Mouse (Mus musculus) CH12.LX (cell line): ENCODE results near the gene Ulk4.

ENCODE experiments used
- BHLHE40 ChIP-seq: IDR thresholded peaks from 2 replicates; pipeline ENCODE4 v1.6.1; 2011; ENCODE audit warnings: mild to moderate bottlenecking, low read depth, low read length, improper control_type of control experiment
- CHD1 ChIP-seq: IDR thresholded peaks from 2 replicates; pipeline ENCODE4 v1.6.1; 2012; ENCODE audit warnings: low read depth, low read length, improper control_type of control experiment, inconsistent platforms
- CTCF ChIP-seq, 2 experiments: IDR thresholded peaks in 1 of 2; conservative IDR thresholded peaks in 1 of 2; 2 replicates each; pipeline ENCODE4 v1.5.1; 2011 to 2012; ENCODE audit warnings: low read depth in 2 of 2, low read length in 2 of 2, improper control_type of control experiment in 1 of 2, inconsistent platforms in 1 of 2, mild to moderate bottlenecking in 1 of 2, moderate library complexity in 1 of 2
- ELF1 ChIP-seq: IDR thresholded peaks from 2 replicates; pipeline ENCODE4 v1.6.1; 2014; ENCODE audit warnings: low read depth, mild to moderate bottlenecking, inconsistent platforms, low read length, improper control_type of control experiment
- EP300 ChIP-seq: IDR thresholded peaks from 2 replicates; pipeline ENCODE4 v1.6.1; 2011; ENCODE audit warnings: low read length, improper control_type of control experiment
- KAT2A ChIP-seq: IDR thresholded peaks from 2 replicates; pipeline ENCODE4 v1.6.1; 2012; ENCODE audit warnings: low read length, improper control_type of control experiment, inconsistent platforms; ENCODE audit not compliant: insufficient replicate concordance
- MAX ChIP-seq: IDR thresholded peaks from 2 replicates; pipeline ENCODE4 v1.6.1; 2011; ENCODE audit warnings: low read length, improper control_type of control experiment
- MYC ChIP-seq: IDR thresholded peaks from 2 replicates; pipeline ENCODE4 v1.6.1; 2011; ENCODE audit warnings: low read depth, mild to moderate bottlenecking, improper control_type of control experiment, low read length
- NELFE ChIP-seq: IDR thresholded peaks from 2 replicates; pipeline ENCODE4 v1.6.1; 2011; ENCODE audit warnings: low read depth, low read length, improper control_type of control experiment
- POLR2A ChIP-seq: IDR thresholded peaks from 2 replicates; pipeline ENCODE4 v1.6.1; 2011; ENCODE audit warnings: low read depth, mild to moderate bottlenecking, improper control_type of control experiment, low read length
- UBTF ChIP-seq: IDR thresholded peaks from 2 replicates; pipeline ENCODE4 v1.6.1; 2012; ENCODE audit warnings: low read depth, mild to moderate bottlenecking, inconsistent platforms, low read length, improper control_type of control experiment, moderate library complexity
- USF1 ChIP-seq: IDR thresholded peaks from 2 replicates; pipeline ENCODE4 v1.6.1; 2014; ENCODE audit warnings: low read depth, mild to moderate bottlenecking, inconsistent platforms, low read length, improper control_type of control experiment

DNA sequence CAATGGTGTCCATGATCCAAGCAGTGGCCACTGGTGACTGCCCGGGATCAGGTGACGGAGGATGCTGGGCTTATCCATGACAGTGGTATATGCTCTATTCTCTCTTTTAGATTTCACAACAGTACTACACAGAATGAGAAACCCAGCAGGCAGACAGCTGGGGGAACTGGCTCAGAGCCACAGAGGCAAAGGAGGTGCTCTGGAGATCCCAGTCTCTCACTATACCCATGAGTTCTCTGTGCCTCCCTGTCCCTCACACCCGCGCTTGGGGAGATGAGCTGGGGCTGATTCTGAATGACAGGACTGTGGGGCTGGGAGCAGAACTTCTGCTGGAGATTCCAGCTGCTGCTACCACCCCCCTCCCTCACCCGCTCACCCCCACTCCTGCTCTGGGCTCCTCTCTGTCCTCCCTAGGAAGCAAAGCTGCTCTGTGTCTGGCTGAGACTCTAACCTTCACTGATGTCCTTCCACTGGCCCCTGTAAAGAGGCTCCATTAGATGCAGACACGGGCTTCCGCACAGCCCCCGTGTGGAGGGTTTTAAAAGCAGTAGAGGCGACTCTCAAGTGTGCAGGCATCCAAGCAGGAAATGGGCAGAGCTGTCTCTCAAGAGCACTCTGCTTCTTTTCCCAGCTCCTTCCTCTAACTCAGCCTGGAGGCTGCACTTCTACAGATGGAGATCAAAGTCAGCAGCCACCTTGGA, 197.5 kb downstream of the Ulk4 start:
- TF ChIP-seq MAX, result no peak
- TF ChIP-seq MYC, result no peak
- TF ChIP-seq EP300, result no peak
- TF ChIP-seq CHD1, result no peak
- no peak for TF ChIP-seq BHLHE40
- TF ChIP-seq UBTF, result no peak
- TF ChIP-seq USF1, result no peak
- TF ChIP-seq POLR2A, result no peak
- no peak for TF ChIP-seq NELFE
- no peak for TF ChIP-seq CTCF (conservative IDR thresholded peaks at IDR 0.05 in 1 of 2, IDR thresholded peaks at IDR 0.05 in 1 of 2; ENCODE audit: low read depth in 2 of 2, low read length in 2 of 2)
- TF ChIP-seq ELF1, result no peak
- no peak for TF ChIP-seq KAT2A
